Mouse (Mus musculus) liver, embryonic 14.5 days (tissue): ENCODE results near the gene Nsmce3.

ENCODE experiments used
- CTCF ChIP-seq: IDR thresholded peaks from 2 replicates; pipeline ENCODE4 v1.5.1; 2016; ENCODE audit warnings: antibody characterized with exemption, low read depth, control low read depth
- EP300 ChIP-seq: IDR thresholded peaks from 2 replicates; pipeline ENCODE4 v1.6.1; 2016; ENCODE audit warnings: antibody characterized with exemption, low read depth

DNA sequence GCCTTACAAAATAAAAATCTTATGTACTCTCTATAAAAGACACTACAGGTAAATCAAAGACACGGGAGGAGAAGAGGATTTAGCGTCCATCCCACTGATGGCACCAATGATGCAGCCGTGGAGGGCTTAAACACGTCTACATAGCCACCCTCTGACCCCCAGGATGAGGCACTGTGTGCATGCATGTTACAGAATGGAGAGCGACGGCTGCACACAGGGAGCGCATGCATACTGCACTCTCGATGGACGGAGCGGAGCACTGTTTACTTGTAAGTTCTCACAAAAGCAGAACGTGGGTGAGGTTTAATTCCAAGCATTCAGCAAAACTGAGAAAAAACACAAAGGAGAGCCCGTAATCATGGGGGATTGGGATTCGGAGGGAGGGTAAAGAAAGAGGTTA lies 48.4 kb upstream of the Nsmce3 start:
- TF ChIP-seq CTCF (no peak), EP300 (no peak)
